Mouse (Mus musculus) midbrain, embryonic 16.5 days (tissue): ENCODE measurements at regions not wholly inside any gene's neighbourhood (a gene's known extent, or its start where the extent isn't known, plus 50 kb on each side); places are given as distances from the start of the nearest gene placed in this dataset.
A peak's percentile ranks its signal among the peaks of the same experiment; 100 is the strongest.

Experiments used
- ATAC-seq: fragments of 200-750 bp; cut with Nextera tagmentation; 2 replicates; pipeline ENCODE4 v1.8.0; 2017; ENCODE audit warnings: moderate TSS enrichment
- H3K27ac ChIP-seq: fragments of 300-500 bp; sonication (generic); 2 replicates; pipeline ENCODE4 v1.5.1; 2014; ENCODE audit warnings: mild to moderate bottlenecking, low read length, mixed read lengths
- H3K27me3 ChIP-seq: fragments of 300-500 bp; sonication (generic); 2 replicates; pipeline ENCODE4 v1.6.1; 2014; ENCODE audit warnings: low read depth, low read length, mixed read lengths; ENCODE audit not compliant: control insufficient read depth, insufficient read depth
- H3K36me3 ChIP-seq: fragments of 300-500 bp; sonication (generic); 2 replicates; pipeline ENCODE4 v1.6.1; 2014; ENCODE audit warnings: mild to moderate bottlenecking, low read length, moderate library complexity, mixed read lengths; ENCODE audit not compliant: control insufficient read depth, insufficient read depth
- H3K4me1 ChIP-seq: fragments of 300-500 bp; sonication (generic); 2 replicates; pipeline ENCODE4 v1.6.1; 2014; ENCODE audit warnings: mild to moderate bottlenecking, low read length, mixed read lengths; ENCODE audit not compliant: control insufficient read depth, insufficient read depth
- H3K4me2 ChIP-seq: fragments of 300-500 bp; sonication (generic); 2 replicates; pipeline ENCODE4 v1.6.1; 2014; ENCODE audit warnings: mild to moderate bottlenecking, low read length, mixed read lengths
- H3K4me3 ChIP-seq: fragments of 300-500 bp; sonication (generic); 2 replicates; pipeline ENCODE4 v1.5.1; 2014; ENCODE audit warnings: low read depth, mild to moderate bottlenecking, low read length, moderate library complexity, mixed read lengths
- H3K9ac ChIP-seq: fragments of 300-500 bp; sonication (generic); 2 replicates; pipeline ENCODE4 v1.6.1; 2014; ENCODE audit warnings: low read depth, low read length, mixed read lengths
- H3K9me3 ChIP-seq: fragments of 300-500 bp; sonication (generic); replicated peaks from 2 replicates; pipeline ENCODE4 v1.6.1; 2014; ENCODE audit warnings: mild to moderate bottlenecking, low read length, mixed read lengths; ENCODE audit not compliant: control insufficient read depth, poor library complexity, severe bottlenecking
- WGBS: fragments of 180-500 bp; shearing (Covaris S2); extraction: QIAGEN DNeasy Blood & Tissue Kit; methylation state at CpG from one replicate; pipeline ENCODE4 v1.1.7; 2014; 5-methylcytosine and 5-hydroxymethylcytosine counted together

DNA sequence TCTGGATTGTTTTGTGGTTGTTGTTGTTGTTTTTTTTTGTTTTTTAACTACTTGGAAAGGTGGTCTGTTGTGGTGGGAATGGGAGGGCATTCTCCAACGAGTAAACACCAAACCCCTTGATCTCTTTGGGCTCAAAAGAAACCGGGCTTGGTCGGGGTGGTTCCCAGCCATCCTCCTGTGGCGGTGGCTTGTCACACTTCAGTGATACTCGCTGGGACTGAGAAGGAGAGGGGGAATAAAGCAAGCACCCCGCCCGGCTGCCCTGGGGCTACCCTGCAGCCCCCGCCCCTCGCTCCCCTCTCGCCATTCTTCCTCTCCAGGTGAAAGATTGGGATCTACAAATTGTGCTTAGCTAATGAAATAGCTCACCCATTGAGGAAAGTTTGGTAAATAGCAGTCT, 229.3 kb upstream of the Sp4 start:
- WGBS, result under 1% methylated on average over 10 of the region's 10 CpGs
- Histone ChIP-seq H3K4me3 (peak overlapping the region; percentile 39), H3K4me1 (peaks cover 11% of the 10 kb centered on the region), H3K27me3 (peaks cover 6% of the 10 kb centered on the region), H3K4me2 (peak overlapping the region; percentile 76), H3K36me3 (no peaks in the 10 kb centered on the region), H3K27ac (no peak overlapping the region), H3K9me3 (no peaks in the 10 kb centered on the region), H3K9ac (no peak overlapping the region)
- no peak for ATAC-seq

DNA sequence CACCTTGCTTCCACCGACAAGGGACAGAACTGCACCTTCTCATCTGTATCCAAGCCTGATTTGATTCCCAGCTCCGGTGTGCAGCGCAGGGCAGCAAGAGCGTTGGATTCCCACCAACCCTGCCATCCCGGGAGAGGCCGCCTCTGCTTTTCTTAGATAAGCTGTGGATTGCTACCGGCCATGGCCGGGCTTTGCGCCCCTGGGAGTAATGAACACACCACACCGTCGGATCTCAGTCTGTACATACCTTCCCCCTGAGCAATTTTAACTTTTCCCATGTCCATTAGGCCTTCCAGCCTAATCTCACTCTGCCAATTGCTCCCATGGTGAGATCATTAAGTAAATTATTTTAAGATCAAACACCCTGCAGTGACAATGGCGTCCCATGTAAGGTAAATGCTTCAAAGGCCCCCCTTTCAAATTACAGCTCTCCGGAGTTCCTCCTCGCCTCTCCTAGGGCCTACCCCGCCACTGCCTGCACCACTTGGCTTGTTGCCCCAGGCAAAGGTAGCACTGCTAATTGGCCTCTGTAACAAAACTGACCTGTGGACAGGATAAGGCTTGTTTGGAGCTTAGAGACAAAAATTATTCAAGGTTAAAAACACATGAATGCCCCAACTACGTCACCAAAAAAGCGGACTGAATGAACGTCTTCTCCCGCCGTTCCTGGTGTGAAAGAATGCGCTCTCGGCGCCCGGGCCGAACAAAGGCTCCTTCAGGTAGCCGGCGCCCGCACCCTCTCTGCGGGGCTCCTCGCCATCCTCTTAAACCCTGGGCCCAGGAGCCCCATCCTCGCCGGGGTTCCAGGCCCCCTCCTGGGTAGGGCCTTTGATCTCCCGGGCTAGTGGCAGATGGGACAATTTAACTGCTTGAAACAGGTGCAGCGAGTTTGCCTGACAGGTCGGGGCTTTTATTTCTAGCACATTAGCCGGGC, 228.5 kb upstream of the Sp4 start:
- 5% methylated on average over 36 of the region's 36 CpGs for WGBS
- H3K9ac ChIP-seq, result peak overlapping the region; percentile 61
- peak; percentile 81 for ATAC-seq

DNA sequence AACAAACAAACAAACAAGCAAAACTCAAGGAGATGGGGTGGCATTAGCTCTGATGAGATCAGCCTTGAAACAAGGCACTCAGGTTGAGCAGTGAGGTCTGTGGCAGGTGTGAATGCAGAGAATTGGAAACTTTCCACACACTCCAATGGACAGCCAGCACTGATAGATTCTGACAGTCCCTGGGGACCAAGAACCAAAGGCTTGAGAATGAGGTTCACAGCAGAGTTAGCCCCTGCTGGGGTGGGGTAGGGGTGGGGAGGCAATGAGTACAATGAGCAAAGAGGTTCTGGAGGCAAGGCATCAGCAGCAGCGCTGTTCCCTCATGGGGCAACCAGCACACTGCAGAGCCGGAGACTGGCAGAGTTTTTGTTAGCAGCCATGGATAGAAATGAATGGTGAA, 220.5 kb upstream of the Sp4 start:
- H3K9me3 ChIP-seq, result no peaks in the 10 kb centered on the region
- no peaks in the 10 kb centered on the region for H3K36me3 ChIP-seq
- H3K4me2 ChIP-seq, result no peak overlapping the region
- WGBS, result 23% methylated on average over 2 of the region's 2 CpGs
- H3K4me1 ChIP-seq, result peaks cover 8% of the 10 kb centered on the region; the same call in 1 of the 2 replicates
- ATAC-seq, result peak; percentile 55; the same call in 1 of the 2 replicates
- H3K9ac ChIP-seq, result no peak overlapping the region
- H3K27me3 ChIP-seq, result no peaks in the 10 kb centered on the region
- no peak overlapping the region for H3K27ac ChIP-seq
- no peak overlapping the region for H3K4me3 ChIP-seq

More for the DNA sequence above, 228.5 kb upstream of the Sp4 start:
- peaks cover 6% of the 10 kb centered on the region for H3K27me3 ChIP-seq
- no peaks in the 10 kb centered on the region for H3K9me3 ChIP-seq
- H3K4me2 ChIP-seq, result peak overlapping the region; percentile 76
- H3K36me3 ChIP-seq, result no peaks in the 10 kb centered on the region
- H3K27ac ChIP-seq, result no peak overlapping the region
- H3K4me1 ChIP-seq, result peaks cover 11% of the 10 kb centered on the region
- peak overlapping the region; percentile 39 for H3K4me3 ChIP-seq

- ATAC-seq, result no peak
- H3K27me3 ChIP-seq, result no peaks in the 10 kb centered on the region
- H3K27ac ChIP-seq, result no peak overlapping the region
- H3K4me1 ChIP-seq, result peaks cover 8% of the 10 kb centered on the region; the same call in 1 of the 2 replicates
- H3K4me2 ChIP-seq, result no peak overlapping the region
- H3K36me3 ChIP-seq, result no peaks in the 10 kb centered on the region
- H3K4me3 ChIP-seq, result no peak overlapping the region
- no peaks in the 10 kb centered on the region for H3K9me3 ChIP-seq
- H3K9ac ChIP-seq, result no peak overlapping the region
- 8% methylated on average over 1 of the region's 1 CpGs for WGBS
Measured at GRCm38 (mm10) chr12:118521329-118521728, 220.1 kb upstream of the Sp4 start.

- Histone ChIP-seq H3K36me3 (no peaks in the 10 kb centered on the region), H3K27ac (no peak overlapping the region), H3K9me3 (no peaks in the 10 kb centered on the region), H3K4me2 (no peak overlapping the region), H3K27me3 (no peaks in the 10 kb centered on the region), H3K9ac (0 out of 2 replicates have a peak overlapping the region, but pooled peaks have one; percentile 11), H3K4me3 (no peak overlapping the region), H3K4me1 (peaks cover 8% of the 10 kb centered on the region; the same call in 1 of the 2 replicates)
- WGBS, result 24% methylated on average over 10 of the region's 10 CpGs
- ATAC-seq, result peak; percentile 61; the same call in 1 of the 2 replicates
Measured at GRCm38 (mm10) chr12:118519801-118520327, 218.6 kb upstream of the Sp4 start.

- no peaks in the 10 kb centered on the region for H3K36me3 ChIP-seq
- WGBS, result 54% methylated on average over 4 of the region's 4 CpGs
- no peak overlapping the region for H3K4me2 ChIP-seq
- no peak overlapping the region for H3K9ac ChIP-seq
- no peak overlapping the region for H3K4me3 ChIP-seq
- no peaks in the 10 kb centered on the region for H3K9me3 ChIP-seq
- H3K4me1 ChIP-seq, result no peaks in the 10 kb centered on the region
- ATAC-seq, result no peak
- no peaks in the 10 kb centered on the region; the same call in 1 of the 2 replicates for H3K27me3 ChIP-seq
- H3K27ac ChIP-seq, result no peak overlapping the region
Measured at GRCm38 (mm10) chr12:118510989-118511388, 209.7 kb upstream of the Sp4 start.

- Histone ChIP-seq H3K9ac (no peak overlapping the region), H3K27me3 (no peaks in the 10 kb centered on the region; the same call in 1 of the 2 replicates), H3K9me3 (no peaks in the 10 kb centered on the region), H3K27ac (no peak overlapping the region), H3K36me3 (no peaks in the 10 kb centered on the region), H3K4me2 (no peak overlapping the region), H3K4me1 (no peaks in the 10 kb centered on the region), H3K4me3 (no peak overlapping the region)
- WGBS, result 81% methylated on average over 8 of the region's 8 CpGs
- no peak for ATAC-seq
Measured at GRCm38 (mm10) chr12:118508972-118509917, 208.0 kb upstream of the Sp4 start.

DNA sequence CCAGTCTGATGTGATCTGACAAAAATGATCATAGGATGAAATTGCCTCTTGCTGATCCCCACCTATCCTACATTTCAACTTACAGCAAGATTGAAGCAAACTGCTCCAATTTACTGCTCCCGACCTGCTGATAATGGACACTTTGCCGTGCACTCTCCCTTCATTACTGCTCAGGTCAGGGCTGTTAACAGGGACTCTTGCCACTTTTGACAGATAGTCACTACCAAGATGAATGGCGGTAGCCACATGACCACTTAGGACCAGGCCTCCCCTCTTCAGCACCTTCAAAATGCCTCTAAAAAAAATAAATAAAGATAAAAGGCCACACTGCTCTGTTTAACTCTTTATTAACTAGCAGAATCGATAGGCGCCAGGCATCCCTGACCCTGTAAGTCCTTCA, 199.2 kb upstream of the Sp4 start:
- Histone ChIP-seq H3K4me1 (no peaks in the 10 kb centered on the region; the same call in 1 of the 2 replicates), H3K27ac (no peak overlapping the region), H3K36me3 (no peaks in the 10 kb centered on the region), H3K4me2 (no peak overlapping the region), H3K4me3 (no peak overlapping the region), H3K27me3 (no peaks in the 10 kb centered on the region), H3K9ac (no peak overlapping the region), H3K9me3 (no peaks in the 10 kb centered on the region)
- WGBS, result 70% methylated on average over 5 of the region's 5 CpGs
- peak; percentile 75 for ATAC-seq
